ENCODE assay signal across 7 mouse cellular contexts in genomic region chr2:26140292-26140819, GRCm38 (mm10). TPM values are rescaled to one million over a fixed set of nuclear protein-coding genes. Genes with fewer than 3 reads are reported as not detected.
DNase-seq lines count a peak whose midpoint lies in the region; ATAC-seq and TF ChIP-seq lines count a peak whose summit lies in the region.

No protein-coding gene starts in this region.

- peak; percentile 100 for DNase-seq in adrenal gland, postnatal 10 days
- DNase-seq in embryonic facial prominence, embryonic 10.5 days (ENCODE audit: low spot score), result peak; percentile 100
- DNase-seq in gonadal fat pad, adult 2 months (ENCODE audit: low read depth), result peak; percentile 76
- peak; percentile 100 for DNase-seq in left cerebral cortex, postnatal 4 days

- TF ChIP-seq POLR2A in small intestine, adult 2 months (IDR thresholded peaks at IDR 0.05; ENCODE audit: low read depth, low read length), result no peak

- peak; percentile 31; the same call in 1 of the 2 replicates for TF ChIP-seq CTCF in intestine, postnatal 0 days (IDR thresholded peaks at IDR 0.05; ENCODE audit: low read depth)
- no peak for TF ChIP-seq CTCF in small intestine, adult 2 months (IDR thresholded peaks at IDR 0.05; ENCODE audit: extremely low read depth, insufficient read length, insufficient replicate concordance, low read depth, low read length)

- peak overlapping the region; percentile 91 for H3K4me2 ChIP-seq in intestine, postnatal 0 days (replicated peaks; ENCODE audit: low read depth)
- peak overlapping the region; percentile 94 for H3K4me2 ChIP-seq in midbrain, embryonic 12.5 days (replicated peaks)

- intact Hi-C loops in left cerebral cortex, postnatal 4 days (cut with DNase I), result loop anchor here (5.0 kb wide), 1 partner anchor 118 kb away; the partner anchor contains the start of gene Ubac1

- ATAC-seq in intestine, postnatal 0 days, result peak; percentile 87
- ATAC-seq in midbrain, embryonic 12.5 days (ENCODE audit: low FRiP score, low read depth), result peak; percentile 88

- peaks cover 29% of the 10 kb centered on the region for H3K36me3 ChIP-seq in embryonic facial prominence, embryonic 10.5 days (replicated peaks)
- H3K36me3 ChIP-seq in intestine, postnatal 0 days (ENCODE audit: control insufficient read depth, insufficient read depth), result peaks cover 9% of the 10 kb centered on the region; the same call in 1 of the 2 replicates
- H3K36me3 ChIP-seq in midbrain, embryonic 12.5 days, result peaks cover 9% of the 10 kb centered on the region; the same call in 1 of the 2 replicates
- H3K36me3 ChIP-seq in small intestine, adult 2 months (ENCODE audit: control insufficient read depth, insufficient read depth, low read length), result peaks cover 4% of the 10 kb centered on the region; the same call in 1 of the 2 replicates

- H3K27ac ChIP-seq in embryonic facial prominence, embryonic 10.5 days (replicated peaks), result peak overlapping the region; percentile 97
- H3K27ac ChIP-seq in intestine, postnatal 0 days (ENCODE audit: low read depth, low read length), result peak overlapping the region; percentile 85
- peak overlapping the region; percentile 98 for H3K27ac ChIP-seq in midbrain, embryonic 12.5 days (replicated peaks)
- H3K27ac ChIP-seq in small intestine, adult 2 months (ENCODE audit: insufficient read depth, low read depth, low read length), result peak overlapping the region; percentile 79

- under 1% methylated on average over 60 of the region's 60 CpGs for WGBS in embryonic facial prominence, embryonic 10.5 days
- WGBS in intestine, postnatal 0 days, result under 1% methylated on average over 58 of the region's 60 CpGs
- under 1% methylated on average over 59 of the region's 60 CpGs for WGBS in midbrain, embryonic 12.5 days
- WGBS in small intestine, adult 2 months, result under 1% methylated on average over 60 of the region's 60 CpGs

- peaks cover 35% of the 10 kb centered on the region for H3K4me1 ChIP-seq in embryonic facial prominence, embryonic 10.5 days
- peaks cover 7% of the 10 kb centered on the region for H3K4me1 ChIP-seq in intestine, postnatal 0 days (replicated peaks; ENCODE audit: control insufficient read depth, insufficient read depth, low read length)
- peaks cover 23% of the 10 kb centered on the region for H3K4me1 ChIP-seq in midbrain, embryonic 12.5 days
- H3K4me1 ChIP-seq in small intestine, adult 2 months (ENCODE audit: control insufficient read depth, insufficient read depth, insufficient read length, low read length), result peaks cover 12% of the 10 kb centered on the region

- peak overlapping the region; percentile 81 for H3K9ac ChIP-seq in intestine, postnatal 0 days (ENCODE audit: low read depth, low read length)
- H3K9ac ChIP-seq in midbrain, embryonic 12.5 days (replicated peaks), result peak overlapping the region; percentile 89

- H3K27me3 ChIP-seq in embryonic facial prominence, embryonic 10.5 days (replicated peaks; ENCODE audit: low read depth, poor library complexity, severe bottlenecking), result no peaks in the 10 kb centered on the region
- H3K27me3 ChIP-seq in intestine, postnatal 0 days (replicated peaks; ENCODE audit: control insufficient read depth, insufficient read depth, low read length), result no peaks in the 10 kb centered on the region
- H3K27me3 ChIP-seq in midbrain, embryonic 12.5 days, result no peaks in the 10 kb centered on the region; the same call in 1 of the 2 replicates
- no peaks in the 10 kb centered on the region for H3K27me3 ChIP-seq in small intestine, adult 2 months (ENCODE audit: control insufficient read depth, insufficient read depth, low read length)

- H3K9me3 ChIP-seq in embryonic facial prominence, embryonic 10.5 days, result no peaks in the 10 kb centered on the region
- no peaks in the 10 kb centered on the region for H3K9me3 ChIP-seq in intestine, postnatal 0 days (ENCODE audit: control insufficient read depth)
- H3K9me3 ChIP-seq in midbrain, embryonic 12.5 days, result no peaks in the 10 kb centered on the region

- peak overlapping the region; percentile 91 for H3K4me3 ChIP-seq in embryonic facial prominence, embryonic 10.5 days
- peak overlapping the region; percentile 91 for H3K4me3 ChIP-seq in intestine, postnatal 0 days (ENCODE audit: low read depth, low read length)
- peak overlapping the region; percentile 85 for H3K4me3 ChIP-seq in midbrain, embryonic 12.5 days
- peak overlapping the region; percentile 90 for H3K4me3 ChIP-seq in small intestine, adult 2 months (ENCODE audit: low read depth, low read length)

RNA-seq across cellular contexts. Expression of gene Nacc2, which starts 17.3 kb away (rescaled TPM):
- 10 to 100 TPM; 19.9 to 31.0 TPM for total RNA-seq in adrenal gland, postnatal 10 days (2021)
- 5.7 and 5.9 TPM in 2 replicates for polyA plus RNA-seq in embryonic facial prominence, embryonic 10.5 days (2016; fragmentation: Nextera tagmentation; extraction: Ambion mirVana)
- polyA plus RNA-seq in gonadal fat pad, adult 2 months (2012; rRNA removed), result 34.9 and 43.5 TPM in 2 replicates
- 14.1 and 14.2 TPM in 2 replicates for polyA plus RNA-seq in intestine, postnatal 0 days (2015; fragmentation: Nextera tagmentation; extraction: Ambion mirVana)
- total RNA-seq in left cerebral cortex, postnatal 4 days (2021), result 10 to 100 TPM; 24.6 to 26.5 TPM
- 8.7 and 11.1 TPM in 2 replicates for polyA plus RNA-seq in midbrain, embryonic 12.5 days (2016; fragmentation: Nextera tagmentation; extraction: Ambion mirVana)
- polyA plus RNA-seq in small intestine, adult 2 months (2012; rRNA removed), result 45.4 and 51.2 TPM in 2 replicates

Comparison
In these comparisons a context has a peak if more than half of its experiments do, and no peak if none do; other contexts are left out.
1. Peak in every context shown above with its lines: DNase-seq, ATAC-seq, H3K4me3 ChIP-seq and H3K27ac ChIP-seq.